Mouse (Mus musculus): ENCODE measurements around the gene Man1b1. TPM values are rescaled to one million over a fixed set of nuclear protein-coding genes. Genes with fewer than 3 reads are reported as not detected.

Man1b1 gene
- polyA plus RNA-seq, 1 experiment = 14.6 TPM

- peaks cover 54% of the 10 kb centered on the region for H3K36me3 ChIP-seq (ENCODE audit: control insufficient read depth, insufficient read depth, low read length)
- 96% methylated on average over 4 of the region's 4 CpGs for WGBS
These were observed 17.4 kb downstream of the Man1b1 start for GRCm38 (mm10) chr2:25349499-25349898.

DNA sequence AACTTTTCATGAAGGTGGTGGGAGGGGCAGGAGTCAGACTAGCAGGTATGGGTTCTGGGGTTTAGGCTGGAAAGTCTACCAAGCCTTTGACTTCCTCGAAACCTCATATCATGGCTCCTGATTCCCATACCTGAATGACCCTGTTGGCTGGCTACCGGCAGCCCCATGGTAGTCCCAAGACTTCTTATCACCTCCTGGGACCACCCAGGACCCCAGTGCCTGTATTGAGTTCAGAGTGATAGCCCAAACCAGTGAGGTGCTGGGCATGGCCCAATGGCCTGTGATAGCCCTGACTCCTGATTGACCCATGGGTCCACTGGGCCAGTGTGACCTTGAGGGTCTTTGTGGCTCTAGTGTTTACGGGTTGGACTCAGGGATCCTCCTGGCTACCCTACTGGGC, 18.6 kb downstream of the Man1b1 start:
- Histone ChIP-seq H3K27ac (ENCODE audit: insufficient read depth, low read length) (no peak overlapping the region), H3K27me3 (ENCODE audit: control insufficient read depth, insufficient read depth, low read length) (no peaks in the 10 kb centered on the region), H3K4me1 (ENCODE audit: control insufficient read depth, insufficient read depth, insufficient read length) (peaks cover 6% of the 10 kb centered on the region; the same call in 1 of the 2 replicates), H3K4me3 (ENCODE audit: extremely low read depth, insufficient read depth, insufficient read length) (no peak overlapping the region), H3K36me3 (ENCODE audit: control insufficient read depth, insufficient read depth, low read length) (peaks cover 42% of the 10 kb centered on the region)
- WGBS = 98% methylated on average over 3 of the region's 3 CpGs
- TF ChIP-seq CTCF (IDR thresholded peaks at IDR 0.05; ENCODE audit: extremely low read depth, insufficient read depth, insufficient read length, insufficient replicate concordance) (no peak), POLR2A (IDR thresholded peaks at IDR 0.05; ENCODE audit: low read depth, low read length) (no peak)
- no peak for DNase-seq (ENCODE audit: low read depth in 1 of 2, low spot score in 2 of 2)

More at GRCm38 (mm10) chr2:25349499-25349898, 17.4 kb downstream of the Man1b1 start:
- no peak for TF ChIP-seq POLR2A (IDR thresholded peaks at IDR 0.05; ENCODE audit: low read depth, low read length)
- no peak for TF ChIP-seq CTCF (IDR thresholded peaks at IDR 0.05; ENCODE audit: extremely low read depth, insufficient read depth, insufficient read length, insufficient replicate concordance)
- Histone ChIP-seq H3K27me3 (ENCODE audit: control insufficient read depth, insufficient read depth, low read length) (no peaks in the 10 kb centered on the region), H3K27ac (ENCODE audit: insufficient read depth, low read length) (no peak overlapping the region), H3K4me1 (ENCODE audit: control insufficient read depth, insufficient read depth, insufficient read length) (no peaks in the 10 kb centered on the region), H3K4me3 (ENCODE audit: extremely low read depth, insufficient read depth, insufficient read length) (no peak overlapping the region)
- DNase-seq (ENCODE audit: low read depth in 1 of 2, low spot score in 2 of 2) = no peak

DNA sequence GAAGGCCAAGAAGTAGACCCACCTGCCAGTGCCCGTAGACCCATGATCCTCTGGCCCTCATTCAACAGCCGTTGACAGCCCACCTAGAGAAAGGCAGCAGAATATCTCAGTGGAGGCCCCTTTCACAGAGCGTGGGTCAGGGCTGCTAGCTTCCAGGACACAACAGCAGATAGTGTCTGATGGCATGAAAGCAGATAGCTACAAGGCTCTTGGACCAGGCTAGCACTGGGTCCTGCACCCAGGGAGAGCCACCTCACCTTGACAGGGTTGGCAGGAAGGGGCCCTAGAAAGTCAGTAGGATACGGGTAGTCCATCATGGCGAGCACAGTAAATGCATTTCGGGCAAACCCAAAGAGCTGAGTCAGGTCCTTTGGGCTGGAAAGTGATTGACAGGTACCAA, 22.1 kb downstream of the Man1b1 start:
- Histone ChIP-seq H3K4me1 (ENCODE audit: control insufficient read depth, insufficient read depth, insufficient read length) (peaks cover 15% of the 10 kb centered on the region; the same call in 1 of the 2 replicates), H3K27me3 (ENCODE audit: control insufficient read depth, insufficient read depth, low read length) (no peaks in the 10 kb centered on the region), H3K27ac (ENCODE audit: insufficient read depth, low read length) (no peak overlapping the region), H3K4me3 (ENCODE audit: extremely low read depth, insufficient read depth, insufficient read length) (no peak overlapping the region), H3K36me3 (ENCODE audit: control insufficient read depth, insufficient read depth, low read length) (peaks cover 18% of the 10 kb centered on the region)
- no peak for DNase-seq (ENCODE audit: low read depth in 1 of 2, low spot score in 2 of 2)
- no peak for TF ChIP-seq CTCF (IDR thresholded peaks at IDR 0.05; ENCODE audit: extremely low read depth, insufficient read depth, insufficient read length, insufficient replicate concordance)
- TF ChIP-seq POLR2A (IDR thresholded peaks at IDR 0.05; ENCODE audit: low read depth, low read length) = no peak
- WGBS = 90% methylated on average over 6 of the region's 6 CpGs

- no peak for TF ChIP-seq POLR2A (IDR thresholded peaks at IDR 0.05; ENCODE audit: low read depth, low read length)
- TF ChIP-seq CTCF (IDR thresholded peaks at IDR 0.05; ENCODE audit: extremely low read depth, insufficient read depth, insufficient read length, insufficient replicate concordance) = no peak
- no peak for DNase-seq (ENCODE audit: low read depth in 1 of 2, low spot score in 2 of 2)
- Histone ChIP-seq H3K27ac (ENCODE audit: insufficient read depth, low read length) (no peak overlapping the region), H3K27me3 (ENCODE audit: control insufficient read depth, insufficient read depth, low read length) (no peaks in the 10 kb centered on the region), H3K4me1 (ENCODE audit: control insufficient read depth, insufficient read depth, insufficient read length) (peaks cover 15% of the 10 kb centered on the region; the same call in 1 of the 2 replicates), H3K4me3 (ENCODE audit: extremely low read depth, insufficient read depth, insufficient read length) (peak overlapping the region; percentile 66; the same call in 1 of the 2 replicates), H3K36me3 (ENCODE audit: control insufficient read depth, insufficient read depth, low read length) (peaks cover 10% of the 10 kb centered on the region)
- WGBS = 49% methylated on average over 18 of the region's 18 CpGs
These were observed 23.4 kb downstream of the Man1b1 start for GRCm38 (mm10) chr2:25355419-25356066.

DNA sequence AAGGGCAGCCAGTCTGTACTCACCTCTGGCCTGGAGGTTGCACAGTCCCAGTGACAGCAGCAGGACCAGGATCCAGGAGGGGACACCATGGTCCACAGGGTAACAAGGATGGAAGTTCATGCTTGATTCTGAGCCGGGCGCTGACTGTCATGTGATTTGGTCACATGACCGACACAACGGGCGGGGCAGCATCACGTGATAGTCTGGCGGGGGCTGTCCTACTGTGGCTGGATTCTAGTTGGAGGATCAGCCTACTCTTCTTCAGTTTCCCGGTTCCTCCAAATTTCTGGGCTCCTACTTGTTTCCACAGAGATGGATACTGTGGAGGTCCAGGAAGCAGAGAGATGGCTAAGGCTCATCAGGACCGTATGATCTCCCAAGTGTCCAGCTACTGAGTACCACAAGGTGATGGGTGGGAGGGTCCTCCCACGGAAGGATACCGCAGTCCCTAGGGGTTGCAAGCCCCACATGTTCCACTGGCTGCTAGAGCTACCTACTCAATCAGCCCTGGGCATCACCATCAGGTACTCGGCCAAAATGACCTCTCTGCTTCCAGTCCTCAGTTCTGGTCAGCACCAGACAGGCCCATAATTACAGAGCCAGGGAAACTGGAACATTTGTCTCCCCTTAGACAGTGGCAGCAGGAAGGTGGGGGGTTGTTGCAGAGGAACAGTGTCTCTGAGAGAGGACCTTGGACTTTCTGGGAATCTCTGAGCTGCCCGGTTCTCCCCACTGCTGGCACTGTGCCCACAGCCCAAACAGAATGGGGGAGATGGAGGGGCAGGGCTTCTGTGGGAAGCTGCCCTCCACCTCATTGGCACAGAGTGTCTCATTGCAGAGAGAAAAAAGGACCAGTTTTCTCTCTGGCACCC, 24.3 kb downstream of the Man1b1 start, which contains the start of gene Dpp7:
Dpp7 (minus strand) TSS at position 152 of the 872 bp plus-strand sequence.
- peaks cover 15% of the 10 kb centered on the region; the same call in 1 of the 2 replicates for H3K4me1 ChIP-seq (ENCODE audit: control insufficient read depth, insufficient read depth, insufficient read length)
- peaks cover 3% of the 10 kb centered on the region for H3K36me3 ChIP-seq (ENCODE audit: control insufficient read depth, insufficient read depth, low read length)
- H3K4me3 ChIP-seq (ENCODE audit: extremely low read depth, insufficient read depth, insufficient read length) = peak within 1 kb of the TSS; percentile 66
- 8% methylated on average over 13 of the region's 13 CpGs for WGBS
- no peak within 1 kb of the TSS for H3K27ac ChIP-seq (ENCODE audit: insufficient read depth, low read length)
- TF ChIP-seq POLR2A (IDR thresholded peaks at IDR 0.05; ENCODE audit: low read depth, low read length) = no peak
- TF ChIP-seq CTCF (IDR thresholded peaks at IDR 0.05; ENCODE audit: extremely low read depth, insufficient read depth, insufficient read length, insufficient replicate concordance) = no peak
- no peaks in the 10 kb centered on the region for H3K27me3 ChIP-seq (ENCODE audit: control insufficient read depth, insufficient read depth, low read length)
- DNase-seq (ENCODE audit: low read depth in 1 of 2, low spot score in 2 of 2) = peak; percentile 64 to 78

DNA sequence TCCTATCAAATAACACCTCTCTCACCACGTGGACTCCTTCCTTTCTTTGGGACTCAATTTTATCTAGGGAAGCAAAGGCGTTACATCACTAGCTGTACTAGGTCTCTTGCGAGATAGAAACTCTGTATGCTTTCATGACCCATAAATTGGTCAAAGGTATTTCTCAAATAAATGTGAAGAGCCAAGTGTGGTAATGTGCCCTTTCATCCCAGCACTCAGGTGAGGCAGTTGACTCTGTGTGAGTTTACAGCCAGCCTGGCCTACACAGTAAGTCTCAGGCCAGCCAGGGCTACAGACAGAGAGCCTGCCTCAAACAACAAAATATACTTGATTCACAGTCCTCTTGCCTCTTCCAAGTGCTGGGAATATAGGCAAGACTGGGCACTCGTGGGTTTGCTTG, 27.7 kb downstream of the Man1b1 start:
- no peaks in the 10 kb centered on the region for H3K27me3 ChIP-seq (ENCODE audit: control insufficient read depth, insufficient read depth, low read length)
- WGBS = 81% methylated on average over 4 of the region's 4 CpGs
- H3K4me1 ChIP-seq (ENCODE audit: control insufficient read depth, insufficient read depth, insufficient read length) = peaks cover 19% of the 10 kb centered on the region; the same call in 1 of the 2 replicates

More for the DNA sequence above, 27.7 kb downstream of the Man1b1 start:
- no peak overlapping the region for H3K4me3 ChIP-seq (ENCODE audit: extremely low read depth, insufficient read depth, insufficient read length)
- no peak overlapping the region for H3K27ac ChIP-seq (ENCODE audit: insufficient read depth, low read length)
- no peak for DNase-seq (ENCODE audit: low read depth in 1 of 2, low spot score in 2 of 2)
- TF ChIP-seq POLR2A (IDR thresholded peaks at IDR 0.05; ENCODE audit: low read depth, low read length) (no peak), CTCF (IDR thresholded peaks at IDR 0.05; ENCODE audit: extremely low read depth, insufficient read depth, insufficient read length, insufficient replicate concordance) (no peak)
- peaks cover 10% of the 10 kb centered on the region for H3K36me3 ChIP-seq (ENCODE audit: control insufficient read depth, insufficient read depth, low read length)

All from spleen, adult 2 months (tissue).